Mouse (Mus musculus) kidney, adult 10 weeks (tissue): ENCODE data around the gene Cald1. TPM values are rescaled to one million over a fixed set of nuclear protein-coding genes. Genes with fewer than 3 reads are reported as not detected.

Experiments used
- polyA plus RNA-seq: library from polyadenylated mRNA; stranded (reverse); fragments of 350-450 nt; fragmentation: Illumina TruSeq; extraction: RNeasy Lipid Tissue Mini Kit (QIAGEN cat#74804); gene quantifications from one replicate; pipeline ENCODE4 v1.2.3, GENCODE M21; 2014; ENCODE audit warnings: low read depth, low replicate concordance

Gene Cald1
- 156 TPM for polyA plus RNA-seq

DNA sequence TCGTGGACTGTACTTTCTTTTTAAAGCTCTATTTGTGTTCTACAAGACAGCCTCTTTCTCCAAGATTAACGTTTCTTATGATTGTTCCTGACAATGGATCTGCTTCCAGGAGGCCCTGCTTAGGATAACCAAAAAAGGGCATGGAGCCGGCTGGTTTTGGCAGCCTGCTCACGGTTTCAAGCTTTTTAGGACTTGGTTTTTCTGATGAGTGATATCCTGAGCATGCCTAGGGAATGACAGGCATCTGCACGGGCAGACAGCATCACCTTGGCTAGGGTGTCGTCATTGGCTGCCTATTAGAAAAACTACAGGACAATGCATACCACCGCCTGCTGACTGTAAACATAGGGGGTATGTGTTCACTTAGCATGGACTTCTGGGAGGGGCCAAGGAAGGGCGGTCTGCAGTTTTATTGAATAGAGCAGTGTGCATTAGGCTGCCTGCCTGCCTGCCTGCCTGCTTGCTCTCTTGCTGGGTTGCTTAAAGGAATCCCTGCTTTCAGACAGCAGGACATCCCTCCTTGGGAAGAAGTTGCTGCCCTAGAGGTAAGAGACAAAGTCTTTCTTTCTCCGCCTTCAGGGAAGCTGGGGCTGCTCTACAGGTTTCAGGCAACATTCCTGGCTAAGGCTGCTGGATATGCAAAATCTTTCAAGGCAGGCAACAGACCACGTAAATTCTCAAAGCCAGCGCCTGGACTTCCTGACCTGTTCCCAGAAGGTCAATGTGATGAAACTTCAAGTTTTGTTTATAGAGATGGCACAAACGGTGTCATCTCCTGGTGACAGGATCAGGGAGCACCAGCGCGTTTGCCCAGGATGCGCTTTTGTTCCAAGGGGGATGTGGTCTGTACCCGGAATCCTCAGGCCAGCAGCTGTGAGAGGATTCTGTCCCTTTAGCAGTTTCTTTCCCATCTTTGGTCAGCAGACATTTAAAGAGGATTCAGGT lies at the start of gene Cald1:
Cald1 (plus strand) TSS at position 380 of the 945 bp plus-strand sequence.

GRCm38 (mm10) chr6:34780231-34780942 lies 182.1 kb downstream of the Cald1 start, which contains the start of gene Agbl3:
TSS of gene Agbl3 (plus strand) at chr6:34780432.

Other genes starting within 250 kb of the Cald1 start
- gene Akr1b8, start 244.4 kb upstream of the Cald1 start, polyA plus RNA-seq: 0.69 TPM
- gene Akr1b10, start 214.3 kb upstream of the Cald1 start, polyA plus RNA-seq: 27.7 TPM
- gene Akr1b7, start 186.2 kb upstream of the Cald1 start, polyA plus RNA-seq: 3.7 TPM
- gene Bpgm, start 122.3 kb upstream of the Cald1 start, polyA plus RNA-seq: 36.3 TPM
- gene Agbl3, start 181.9 kb downstream of the Cald1 start, polyA plus RNA-seq: 52.9 TPM